Comparison of ENCODE assay signal across 15 mouse cellular contexts in the genomic region with DNA sequence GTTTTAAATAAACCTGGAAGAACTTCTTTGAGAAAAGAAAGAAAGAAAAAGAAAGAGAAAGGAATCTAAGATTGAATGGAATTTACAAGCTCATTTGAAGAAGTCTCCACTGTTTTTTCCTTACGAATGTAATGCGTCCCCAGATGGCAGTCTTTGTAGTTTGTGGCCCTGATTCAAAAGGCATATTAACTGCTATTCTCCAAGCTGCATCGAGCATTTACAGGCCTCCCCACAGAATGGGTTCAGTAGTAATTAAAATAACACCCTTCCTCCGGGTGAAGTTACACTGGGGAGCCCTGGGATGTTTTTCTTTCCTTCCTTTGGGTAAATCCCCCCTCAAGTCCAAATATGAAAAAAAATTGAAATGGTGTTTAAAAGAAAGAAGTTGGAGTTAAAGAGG.
DNase-seq lines count a peak whose midpoint lies in the region; ATAC-seq and TF ChIP-seq lines count a peak whose summit lies in the region.
"Had no signal": no experiment of that assay in that cellular context is flagged by ENCODE, and none has a peak within 500 bp of the region (broad histone marks: within the 10 kb centered on the region; RNA-seq: fewer than 3 reads in every experiment).

No protein-coding gene starts in this region.

- no peaks in the 10 kb centered on the region for H3K9me3 ChIP-seq in forebrain, embryonic 15.5 days
- H3K9me3 ChIP-seq in forebrain, embryonic 11.5 days (ENCODE audit: control insufficient read depth, low read length), result no peaks in the 10 kb centered on the region
- no peaks in the 10 kb centered on the region for H3K9me3 ChIP-seq in limb, embryonic 13.5 days
- H3K9me3 ChIP-seq in limb, embryonic 10.5 days (replicated peaks), result no peaks in the 10 kb centered on the region
- H3K9me3 ChIP-seq in forebrain, postnatal 0 days (ENCODE audit: low read length), result no peaks in the 10 kb centered on the region
- H3K9me3 ChIP-seq: heart, embryonic 12.5 days; limb, embryonic 12.5 days; liver, embryonic 15.5 days had no signal

- no peaks in the 10 kb centered on the region for H3K36me3 ChIP-seq in forebrain, embryonic 15.5 days
- H3K36me3 ChIP-seq in forebrain, embryonic 11.5 days (ENCODE audit: control insufficient read depth, insufficient read depth, low read length), result no peaks in the 10 kb centered on the region
- H3K36me3 ChIP-seq in limb, embryonic 13.5 days, result no peaks in the 10 kb centered on the region
- no peaks in the 10 kb centered on the region for H3K36me3 ChIP-seq in limb, embryonic 10.5 days
- H3K36me3 ChIP-seq in forebrain, postnatal 0 days (ENCODE audit: insufficient read depth), result no peaks in the 10 kb centered on the region
- H3K36me3 ChIP-seq: heart, embryonic 12.5 days; limb, embryonic 12.5 days; liver, embryonic 15.5 days had no signal

- H3K27me3 ChIP-seq in forebrain, embryonic 15.5 days, result no peaks in the 10 kb centered on the region
- H3K27me3 ChIP-seq in forebrain, embryonic 11.5 days (ENCODE audit: control insufficient read depth, insufficient read depth, low read length), result no peaks in the 10 kb centered on the region
- no peaks in the 10 kb centered on the region for H3K27me3 ChIP-seq in limb, embryonic 13.5 days
- H3K27me3 ChIP-seq in limb, embryonic 10.5 days (ENCODE audit: low read depth, poor library complexity, severe bottlenecking), result no peaks in the 10 kb centered on the region
- no peaks in the 10 kb centered on the region for H3K27me3 ChIP-seq in forebrain, postnatal 0 days (ENCODE audit: insufficient read depth, low read length)
- H3K27me3 ChIP-seq: heart, embryonic 12.5 days; limb, embryonic 12.5 days; liver, embryonic 15.5 days had no signal

- no peak overlapping the region for H3K4me2 ChIP-seq in forebrain, embryonic 15.5 days (replicated peaks)
- no peak overlapping the region for H3K4me2 ChIP-seq in forebrain, embryonic 11.5 days (ENCODE audit: low read depth, low read length, severe bottlenecking)
- H3K4me2 ChIP-seq in limb, embryonic 13.5 days (replicated peaks), result 0 out of 2 replicates have a peak overlapping the region, but pooled peaks have one; percentile 20
- no peak overlapping the region for H3K4me2 ChIP-seq in forebrain, postnatal 0 days (ENCODE audit: low read depth)
- H3K4me2 ChIP-seq: liver, embryonic 15.5 days had no signal

- peak; percentile 51; the same call in 1 of the 2 replicates for ATAC-seq in forebrain, embryonic 15.5 days (replicated peaks)
- no peak for ATAC-seq in forebrain, embryonic 11.5 days (replicated peaks; ENCODE audit: low FRiP score)
- no peak for ATAC-seq in limb, embryonic 13.5 days (ENCODE audit: low FRiP score, low read depth)
- no peak for ATAC-seq in forebrain, postnatal 0 days
- ATAC-seq: lung, postnatal 0 days had no signal

- no peak overlapping the region for H3K27ac ChIP-seq in forebrain, embryonic 15.5 days (replicated peaks)
- H3K27ac ChIP-seq in forebrain, embryonic 11.5 days (ENCODE audit: low read depth, low read length), result no peak overlapping the region
- H3K27ac ChIP-seq in limb, embryonic 13.5 days, result no peak overlapping the region
- H3K27ac ChIP-seq in limb, embryonic 10.5 days, result no peak overlapping the region
- H3K27ac ChIP-seq in forebrain, postnatal 0 days (ENCODE audit: low read depth, low read length), result no peak overlapping the region
- H3K27ac ChIP-seq: liver, embryonic 15.5 days had no signal

- peaks cover 13% of the 10 kb centered on the region for H3K4me1 ChIP-seq in forebrain, embryonic 15.5 days
- 0 out of 2 replicates have a peak, but pooled peaks cover 2% of the 10 kb centered on the region for H3K4me1 ChIP-seq in forebrain, embryonic 11.5 days (replicated peaks; ENCODE audit: control insufficient read depth, insufficient read depth, low read length)
- H3K4me1 ChIP-seq in limb, embryonic 13.5 days, result peaks cover 15% of the 10 kb centered on the region
- H3K4me1 ChIP-seq in limb, embryonic 10.5 days, result peaks cover 9% of the 10 kb centered on the region
- no peaks in the 10 kb centered on the region; the same call in 1 of the 2 replicates for H3K4me1 ChIP-seq in forebrain, postnatal 0 days (ENCODE audit: insufficient read depth)
- H3K4me1 ChIP-seq: liver, embryonic 15.5 days had no signal

- DNase-seq in forebrain, embryonic 11.5 days (ENCODE audit: low spot score), result no peak
- no peak for DNase-seq in limb, embryonic 10.5 days (ENCODE audit: low spot score)
- DNase-seq in brain, adult 2 months (ENCODE audit: low read depth, low spot score), result peak; percentile 5
- DNase-seq in forebrain, postnatal 0 days, result peak; percentile 11
- DNase-seq in cerebellum, adult 9-11 months, result no peak
- DNase-seq: adrenal gland, adult 8-10 months; gastrocnemius, postnatal 10 days; heart, postnatal 36 days; kidney, adult 2 months had no signal

- H3K4me3 ChIP-seq in forebrain, embryonic 15.5 days, result no peak overlapping the region
- H3K4me3 ChIP-seq in forebrain, embryonic 11.5 days (ENCODE audit: low read depth, low read length), result no peak overlapping the region
- H3K4me3 ChIP-seq in limb, embryonic 13.5 days, result no peak overlapping the region
- no peak overlapping the region for H3K4me3 ChIP-seq in limb, embryonic 10.5 days
- H3K4me3 ChIP-seq in forebrain, postnatal 0 days (ENCODE audit: low read depth, low read length), result no peak overlapping the region
- H3K4me3 ChIP-seq: limb, embryonic 12.5 days; liver, embryonic 15.5 days had no signal

- no peak for TF ChIP-seq CTCF in forebrain, postnatal 0 days (IDR thresholded peaks at IDR 0.05; ENCODE audit: low read depth)

- no peak overlapping the region for H3K9ac ChIP-seq in forebrain, embryonic 15.5 days (replicated peaks)
- no peak overlapping the region for H3K9ac ChIP-seq in forebrain, embryonic 11.5 days (ENCODE audit: low read length)
- H3K9ac ChIP-seq in limb, embryonic 13.5 days, result no peak overlapping the region
- no peak overlapping the region for H3K9ac ChIP-seq in forebrain, postnatal 0 days
- H3K9ac ChIP-seq: limb, embryonic 12.5 days; liver, embryonic 15.5 days had no signal

- 8% methylated on average over 4 of the region's 4 CpGs for WGBS in forebrain, embryonic 15.5 days
- WGBS in forebrain, embryonic 11.5 days, result 27% methylated on average over 4 of the region's 4 CpGs
- 11% methylated on average over 4 of the region's 4 CpGs for whole genome bisulfite sequencing in limb, embryonic 13.5 days
- 49% methylated on average over 4 of the region's 4 CpGs for WGBS in limb, embryonic 10.5 days
- 8% methylated on average over 4 of the region's 4 CpGs for WGBS in forebrain, postnatal 0 days

Comparison
In these comparisons a context has a peak if more than half of its experiments do, and no peak if none do; other contexts are left out.
1. DNase-seq: peak in brain, adult 2 months (single experiment) and forebrain, postnatal 0 days (single experiment); none in forebrain, embryonic 11.5 days (single experiment), limb, embryonic 10.5 days (single experiment) and cerebellum, adult 9-11 months (single experiment).